Mouse (Mus musculus): Measurements from ENCODE around the gene Frem3.

Frem3 gene

DNA sequence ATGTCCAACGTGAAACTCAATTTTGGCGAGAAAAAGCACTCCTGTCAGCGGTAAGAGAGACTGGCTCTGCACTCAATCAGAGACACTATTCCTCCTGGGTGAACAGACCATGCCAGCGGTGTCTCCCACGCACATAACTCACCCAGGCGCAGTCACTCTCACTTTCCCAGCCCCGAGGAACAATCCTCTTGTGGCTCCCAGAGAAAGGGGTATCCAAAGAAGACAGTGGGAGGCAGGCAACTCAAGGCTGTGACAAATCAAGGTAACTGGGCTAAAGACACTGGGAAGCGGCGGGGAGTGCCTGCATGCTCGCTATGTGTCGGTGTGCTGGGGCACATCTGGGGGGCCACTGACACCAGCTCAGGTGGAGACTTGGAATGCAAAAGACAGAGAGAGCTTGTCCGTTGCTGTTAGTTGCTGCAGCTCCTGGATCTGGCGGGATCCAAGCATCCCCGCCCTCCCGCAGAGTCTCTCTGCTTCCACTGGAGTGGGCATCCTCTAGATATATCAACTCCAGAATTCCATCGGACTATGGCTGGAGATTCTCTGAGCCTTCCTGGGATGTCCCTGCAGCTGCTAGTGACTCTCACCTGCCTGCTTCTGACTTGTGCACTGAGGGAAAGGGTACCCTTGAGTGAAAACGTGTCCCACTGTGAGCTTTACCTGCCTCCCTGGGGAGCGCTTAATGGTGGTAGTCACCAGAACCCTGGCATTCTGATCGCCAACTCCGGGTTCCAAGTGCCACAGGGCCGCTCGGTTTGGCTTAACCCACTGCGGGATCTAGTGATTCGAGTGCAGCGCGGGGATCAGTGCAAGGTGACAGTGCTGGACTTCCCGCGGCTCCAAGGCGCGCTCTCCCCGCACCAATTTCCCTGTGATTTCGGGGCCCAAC, at the start of gene Frem3:
Gene Frem3 (plus strand): TSS at position 532 of the 892 bp plus-strand sequence.
- no peak for DNase-seq (ENCODE audit: low read depth, low spot score)

DNA sequence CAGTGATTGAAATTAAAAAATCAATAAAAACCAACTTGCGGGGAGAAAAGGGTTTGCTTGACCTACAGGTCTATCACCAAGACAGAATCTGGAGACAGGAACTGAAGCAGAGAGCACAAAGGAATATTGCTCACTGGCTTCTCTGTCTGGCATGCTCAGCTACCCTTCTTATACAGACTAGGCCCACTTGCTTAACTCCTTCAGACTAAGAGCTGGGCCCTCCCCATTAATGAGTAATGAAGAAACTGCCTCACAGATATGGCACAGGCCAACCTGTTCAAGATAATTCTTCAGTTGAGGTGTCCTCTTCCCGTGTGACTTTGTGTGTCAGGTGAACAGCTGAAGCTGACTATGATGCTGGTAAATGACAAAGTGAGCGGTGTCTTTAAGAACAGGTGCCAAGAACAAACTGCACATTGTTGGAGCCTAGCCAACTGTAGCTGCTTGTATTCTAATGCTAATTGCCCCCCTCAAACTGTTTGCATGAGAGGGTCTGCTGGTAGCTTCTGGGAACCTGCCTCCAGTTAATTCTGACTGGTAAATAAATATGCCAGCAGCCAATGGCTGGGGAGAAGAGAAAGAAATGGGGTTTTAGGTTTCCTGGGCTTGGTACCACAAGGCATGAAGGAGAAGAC, 46.6 kb upstream of the Frem3 start:
- DNase-seq (ENCODE audit: low read depth, low spot score) = no peak

DNA sequence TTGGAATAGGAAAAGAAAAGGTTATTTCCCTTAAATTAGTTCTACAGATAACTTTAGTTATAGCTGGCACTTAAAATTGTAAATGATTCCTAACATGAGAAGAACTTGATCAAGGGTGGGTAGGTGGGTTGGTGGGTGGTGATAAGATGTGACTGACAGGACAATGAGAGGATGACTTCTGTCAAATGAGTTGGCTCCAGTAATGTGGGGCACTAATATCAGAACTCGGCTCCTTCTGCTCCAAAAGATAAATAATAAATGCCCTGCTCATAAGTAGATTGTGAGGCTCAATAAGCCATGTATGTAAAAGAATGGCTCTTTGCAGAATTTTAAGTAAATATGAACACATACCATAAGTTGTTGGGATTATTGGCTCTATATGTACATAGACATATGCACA, 43.4 kb upstream of the Frem3 start:
- DNase-seq (ENCODE audit: low read depth, low spot score) = no peak

DNA sequence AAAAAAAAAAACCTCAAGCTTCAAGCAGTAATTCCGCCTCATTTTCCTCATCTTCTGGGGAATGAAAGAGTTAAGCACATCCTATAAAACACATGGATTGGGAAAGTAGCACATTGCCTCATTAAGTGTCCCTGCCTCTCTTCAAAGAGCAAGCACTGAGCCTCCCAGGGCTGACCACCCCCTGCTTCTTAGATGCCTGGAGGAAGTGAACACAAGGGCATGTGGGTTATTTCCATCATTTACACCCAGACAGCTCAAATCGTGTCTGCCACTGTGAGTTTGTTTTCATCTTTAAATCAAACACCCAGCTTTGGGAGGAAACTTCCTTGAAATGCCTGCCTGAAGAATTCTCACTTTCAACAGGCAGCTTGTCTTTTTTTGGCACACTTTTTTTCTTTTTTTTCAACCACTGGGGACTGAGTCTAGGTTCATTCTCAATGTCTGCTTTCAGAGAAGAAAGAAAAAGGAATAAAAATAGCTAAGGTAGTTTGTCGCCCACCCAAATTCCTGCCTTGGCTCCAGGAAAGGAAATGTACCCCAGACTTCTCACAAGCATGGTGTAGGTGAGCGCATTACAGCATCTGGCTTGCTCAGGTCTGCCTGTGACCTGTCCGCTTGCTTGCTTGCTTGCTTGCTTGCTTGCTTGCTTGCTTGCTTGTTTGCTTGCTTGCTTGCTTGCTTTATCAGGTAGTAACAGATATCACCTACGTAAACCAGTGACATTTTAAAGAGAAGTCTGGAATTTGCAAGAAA, 42.5 kb upstream of the Frem3 start:
- no peak for DNase-seq (ENCODE audit: low read depth, low spot score)

DNA sequence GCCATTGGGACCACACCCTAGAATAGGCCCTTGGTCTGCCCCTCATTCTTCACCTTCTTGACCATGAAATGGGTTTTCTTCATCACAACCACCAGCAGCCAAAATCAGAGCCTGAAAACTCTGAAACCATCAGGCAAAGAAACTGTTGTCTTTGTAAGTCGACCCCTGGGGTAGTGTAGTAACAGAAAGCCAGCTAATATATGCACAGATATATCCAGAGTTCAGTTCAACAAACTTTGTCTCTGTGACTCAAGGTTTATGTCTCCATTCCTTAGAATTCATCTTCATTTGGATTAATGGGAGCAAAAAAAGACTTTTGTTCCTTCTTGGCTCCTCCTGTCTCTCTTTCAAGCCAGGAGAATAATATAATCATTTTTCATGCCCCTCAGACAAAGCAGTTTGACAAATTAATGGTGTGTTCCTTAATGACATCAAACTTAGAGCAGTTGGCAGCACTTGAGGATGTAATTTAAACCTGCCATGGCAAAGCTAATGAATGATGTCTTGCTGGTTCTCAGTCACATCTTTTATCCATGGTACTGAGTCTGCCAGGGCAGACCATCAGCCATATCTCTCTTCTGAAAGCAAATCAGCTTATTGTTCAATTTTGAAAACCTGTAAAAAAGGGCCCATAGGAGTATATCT, 38.3 kb upstream of the Frem3 start:
- no peak for DNase-seq (ENCODE audit: low read depth, low spot score)

DNA sequence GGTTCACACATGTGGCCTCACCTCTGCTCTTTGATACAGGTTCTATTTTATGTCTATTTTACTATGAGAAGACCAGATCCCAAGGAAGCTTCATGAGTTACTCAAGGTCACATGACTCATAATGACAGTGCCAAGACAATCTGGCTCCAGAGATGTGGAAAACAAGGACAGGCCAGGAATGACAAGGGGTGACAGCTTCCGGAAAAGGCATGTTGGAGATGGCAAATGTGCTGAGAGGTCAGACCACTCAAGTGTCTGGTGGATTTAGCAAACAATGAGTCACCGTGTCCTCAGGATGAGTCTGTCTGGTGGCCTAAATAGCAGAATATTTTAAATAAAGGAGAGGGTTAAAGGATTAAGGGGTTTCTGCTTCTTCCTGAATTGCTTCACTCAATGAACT, 33.8 kb upstream of the Frem3 start:
- no peak for DNase-seq (ENCODE audit: low read depth, low spot score)

DNA sequence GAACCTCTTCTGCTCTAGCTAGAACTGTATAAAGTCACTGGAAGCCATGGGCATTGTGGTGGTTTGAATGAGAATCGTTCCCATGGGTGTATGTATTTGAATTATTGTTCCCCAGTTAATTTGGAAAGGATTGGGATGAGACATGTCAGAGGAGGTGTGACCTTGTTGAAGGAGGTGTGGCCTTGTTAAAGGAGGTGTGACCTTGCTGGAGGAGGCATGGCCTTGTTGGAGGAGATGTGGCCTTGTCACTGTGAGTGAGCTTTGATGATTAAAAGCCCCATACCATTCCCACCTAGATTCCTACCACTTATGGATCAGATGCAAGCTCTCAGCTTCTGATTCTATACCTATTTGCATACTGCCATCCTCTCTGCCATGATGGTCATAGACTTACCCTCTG, 31.8 kb upstream of the Frem3 start:
- no peak for DNase-seq (ENCODE audit: low read depth, low spot score)

DNA sequence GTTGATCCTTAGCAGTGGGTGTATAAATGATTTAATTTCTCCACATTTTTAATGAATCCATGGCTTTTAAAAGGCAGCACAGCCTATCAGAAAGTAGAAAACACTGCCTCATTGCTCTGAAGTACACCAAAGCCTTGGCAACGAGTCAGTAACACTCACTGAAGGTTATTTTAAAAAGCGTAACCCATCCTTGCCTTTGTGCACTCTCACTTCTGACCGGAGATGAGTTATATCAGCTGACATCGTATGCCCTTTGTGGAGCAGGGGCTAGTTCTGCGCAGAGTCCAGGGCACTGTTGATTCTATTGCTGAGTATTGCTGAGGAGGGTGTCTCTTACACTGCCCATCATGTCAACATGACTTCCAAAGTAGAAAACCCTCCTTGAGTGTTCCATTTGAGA, 18.3 kb upstream of the Frem3 start:
- DNase-seq (ENCODE audit: low read depth, low spot score) = no peak

DNA sequence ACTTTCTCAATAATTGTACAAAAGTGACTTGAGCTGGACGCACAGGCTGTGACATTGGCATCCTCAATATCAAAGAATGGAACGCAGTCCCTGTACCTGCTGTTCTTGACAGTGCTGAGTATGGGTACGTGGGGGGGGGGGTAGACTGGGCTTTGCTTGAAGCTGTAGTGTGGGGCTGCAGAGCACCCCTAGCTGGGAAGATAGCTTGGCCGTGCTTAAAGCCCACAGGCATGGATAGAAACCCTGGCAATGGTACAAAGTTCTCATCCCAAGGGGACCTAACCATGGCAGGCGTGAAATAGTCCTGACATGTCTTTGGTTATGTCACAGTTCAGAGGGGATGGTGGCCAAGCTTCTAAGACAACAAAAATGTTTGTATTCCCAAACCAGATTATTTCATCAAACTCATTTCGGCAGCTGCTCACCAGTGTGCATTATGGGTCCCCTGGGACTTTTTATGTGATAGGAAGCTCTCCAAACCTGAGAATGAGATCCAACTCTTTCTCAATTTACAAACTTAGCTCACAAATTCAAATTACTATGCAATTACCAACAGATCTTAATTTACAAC, 10.2 kb upstream of the Frem3 start:
- DNase-seq (ENCODE audit: low read depth, low spot score) = no peak

DNA sequence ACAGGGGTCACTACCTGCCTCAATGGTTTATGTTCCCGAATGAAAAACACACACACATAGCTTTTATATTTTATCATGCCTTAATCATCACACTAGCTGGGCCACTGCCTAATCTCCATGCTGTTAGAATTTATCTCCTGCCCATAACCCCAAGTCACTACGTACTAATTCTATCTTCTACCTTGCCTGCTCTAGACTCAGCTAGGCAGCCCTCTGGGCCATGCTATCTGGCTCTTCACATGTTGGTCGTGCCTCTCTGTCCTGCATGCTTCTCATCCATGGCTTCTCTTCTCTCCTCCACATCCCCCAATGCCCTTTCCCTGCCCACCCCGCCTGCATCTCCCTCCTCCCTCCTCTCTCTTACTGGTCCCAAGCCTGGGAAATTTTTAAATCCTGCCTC, 9.0 kb upstream of the Frem3 start:
- DNase-seq (ENCODE audit: low read depth, low spot score) = no peak

DNA sequence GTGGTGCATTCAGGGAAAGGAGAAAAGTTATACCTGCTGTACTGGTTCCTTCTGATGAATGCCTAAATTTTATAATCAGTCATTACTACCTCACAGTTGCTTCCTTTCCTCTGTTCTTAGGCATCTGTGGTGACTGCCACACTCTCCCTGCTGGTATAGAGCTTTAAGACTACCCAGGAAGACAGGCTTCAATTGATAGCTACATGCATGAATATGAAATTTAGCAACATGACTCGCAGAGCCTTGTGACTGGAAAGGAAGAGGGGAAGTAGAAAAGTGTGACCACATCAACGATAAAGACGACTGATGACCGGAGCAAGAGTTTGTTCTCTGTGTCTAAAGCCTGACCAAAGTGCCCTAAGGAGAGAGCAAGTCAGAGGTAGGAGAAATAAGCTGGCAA, 3.8 kb upstream of the Frem3 start:
- DNase-seq (ENCODE audit: low read depth, low spot score) = no peak

DNA sequence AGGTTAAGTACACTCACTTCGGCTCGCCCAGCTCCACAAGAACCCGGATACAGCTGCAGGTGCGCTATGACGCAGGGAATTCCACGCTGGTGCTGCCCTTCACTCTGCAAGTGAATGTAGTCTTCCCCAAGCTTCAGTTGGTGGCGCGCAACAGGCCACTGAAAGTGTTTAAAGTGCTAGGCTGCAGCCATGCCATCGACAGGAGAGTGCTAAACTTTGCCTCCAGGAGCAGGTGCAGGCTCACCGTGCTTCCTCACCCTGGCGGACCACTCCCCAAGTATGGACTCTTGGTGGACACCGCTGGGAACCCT, 516 bp downstream of the Frem3 start:
- no peak for DNase-seq (ENCODE audit: low read depth, low spot score)

DNA sequence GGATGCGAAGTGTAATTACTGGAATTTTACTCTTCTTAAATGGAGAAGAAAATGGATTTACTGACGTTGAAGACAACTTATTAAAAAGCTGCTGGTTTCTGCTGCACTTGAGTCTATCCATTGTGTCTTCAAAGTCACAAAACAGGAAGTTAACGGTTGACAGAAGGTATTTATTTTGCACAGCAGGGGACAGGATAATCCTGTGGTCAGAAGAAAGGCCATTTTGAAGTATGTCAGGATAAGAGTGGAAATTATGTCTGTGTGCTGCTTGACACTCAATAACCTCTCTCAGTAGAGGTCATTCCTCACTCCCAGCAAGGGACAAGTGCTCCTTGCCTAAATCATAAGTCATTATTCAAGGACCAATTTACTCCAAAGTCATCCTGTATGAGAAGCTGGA, 8.9 kb downstream of the Frem3 start:
- no peak for DNase-seq (ENCODE audit: low read depth, low spot score)

DNA sequence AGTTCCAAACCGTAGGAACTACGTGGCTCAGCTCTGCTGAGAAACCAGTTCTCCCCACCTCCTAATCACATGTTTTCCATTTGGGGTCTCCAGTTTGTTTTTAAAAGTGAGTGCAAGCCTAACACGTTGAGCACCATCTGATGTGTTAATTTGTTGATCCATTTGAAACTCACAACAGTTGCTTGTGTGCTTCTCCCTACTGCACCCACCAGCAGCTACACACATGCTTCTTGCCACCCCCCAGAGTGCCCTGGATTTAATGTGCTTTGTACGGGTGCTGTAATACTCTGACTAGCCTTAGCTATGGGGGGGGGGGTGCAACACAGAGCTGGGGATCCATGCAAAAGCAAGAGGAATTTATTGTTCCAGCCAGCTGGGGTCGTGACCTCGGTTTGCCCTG, 36.5 kb downstream of the Frem3 start:
- DNase-seq (ENCODE audit: low read depth, low spot score) = no peak

DNA sequence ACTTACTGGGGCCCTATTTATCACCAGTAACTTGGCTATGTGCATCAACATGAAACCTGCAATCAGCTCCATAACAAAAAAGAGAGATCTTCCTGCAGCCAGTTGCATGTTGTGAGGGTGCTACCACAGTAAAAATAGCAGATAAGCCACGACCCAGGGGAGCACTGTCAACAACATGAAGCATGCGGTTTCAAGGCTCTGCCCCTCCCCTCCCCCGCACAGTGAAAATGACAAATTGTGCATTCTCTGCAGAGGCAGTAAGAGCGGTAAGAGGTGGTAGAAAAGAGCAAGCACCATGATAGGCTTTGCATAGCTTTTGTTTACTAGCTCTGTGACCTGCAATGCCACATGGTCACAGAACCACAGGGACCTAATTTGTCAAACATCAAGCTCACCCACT, 46.8 kb downstream of the Frem3 start:
- no peak for DNase-seq (ENCODE audit: low read depth, low spot score)

DNA sequence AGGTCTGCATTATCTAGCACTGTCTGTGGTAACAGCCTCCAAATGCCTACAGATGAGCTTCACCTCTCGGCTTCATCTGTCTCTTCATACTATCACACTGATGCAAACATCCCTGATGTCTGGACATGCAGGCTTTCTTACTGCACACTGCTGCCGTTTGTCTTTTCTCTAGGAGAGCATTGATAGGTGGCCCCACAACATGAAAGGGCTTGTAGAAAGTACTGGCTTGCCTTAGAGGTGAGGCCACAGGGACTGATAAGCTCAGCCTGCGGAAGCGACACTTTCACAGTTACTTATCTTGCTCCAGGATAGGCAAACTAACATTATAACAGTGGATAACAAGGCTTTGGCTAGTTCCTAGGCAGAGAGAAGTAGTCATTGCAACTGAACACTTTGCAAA, 50.2 kb downstream of the Frem3 start:
- DNase-seq (ENCODE audit: low read depth, low spot score) = no peak

DNA sequence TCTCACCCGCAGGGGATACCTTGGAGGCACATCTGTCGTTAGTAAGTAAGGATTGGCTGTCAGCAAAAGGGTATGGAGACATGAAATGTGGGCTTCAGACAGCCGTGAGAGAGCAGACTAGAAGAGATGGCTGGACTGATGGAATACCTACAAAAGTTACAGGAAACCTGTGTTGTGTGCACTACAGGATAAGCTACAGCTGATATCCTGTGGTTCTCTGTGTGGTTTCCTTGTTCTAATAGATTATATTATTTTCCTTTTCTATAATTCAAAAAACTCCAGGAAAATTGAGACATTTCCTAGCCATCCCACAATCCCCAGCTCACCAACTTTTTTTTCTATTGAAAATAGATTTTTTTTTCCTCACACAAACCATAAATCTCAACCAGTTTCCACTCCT, 52.6 kb downstream of the Frem3 start:
- no peak for DNase-seq (ENCODE audit: low read depth, low spot score)

DNA sequence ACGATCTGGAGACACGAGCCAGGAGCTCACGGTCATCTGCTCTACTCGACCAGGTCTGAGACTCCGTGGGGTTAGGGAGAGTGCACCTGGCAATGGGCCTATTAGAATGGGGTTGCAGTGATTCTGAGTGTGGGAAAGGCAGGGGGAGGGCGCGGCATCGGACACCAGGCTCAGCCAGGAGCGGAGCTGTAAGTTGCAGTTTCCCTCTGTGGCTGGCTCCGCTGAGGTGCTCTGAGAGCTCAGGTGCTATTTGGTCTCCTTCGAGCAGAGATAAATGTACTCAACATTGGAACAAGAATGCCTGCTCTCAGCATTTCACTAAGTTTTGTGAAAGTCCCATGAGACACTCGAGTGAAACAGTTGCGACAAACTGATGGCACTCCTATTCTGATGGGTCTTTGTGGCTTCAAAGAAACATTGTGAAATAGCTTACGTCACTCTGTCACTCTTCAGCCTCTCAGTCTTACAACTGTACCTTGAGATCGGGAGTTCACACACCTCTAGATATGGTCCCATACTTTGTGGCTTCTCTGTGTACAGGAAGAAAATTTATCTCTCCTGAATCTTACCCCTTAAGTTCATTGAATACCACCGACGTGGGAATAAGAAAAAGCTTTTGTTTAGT, 58.5 kb downstream of the Frem3 start:
- no peak for DNase-seq (ENCODE audit: low read depth, low spot score)

DNA sequence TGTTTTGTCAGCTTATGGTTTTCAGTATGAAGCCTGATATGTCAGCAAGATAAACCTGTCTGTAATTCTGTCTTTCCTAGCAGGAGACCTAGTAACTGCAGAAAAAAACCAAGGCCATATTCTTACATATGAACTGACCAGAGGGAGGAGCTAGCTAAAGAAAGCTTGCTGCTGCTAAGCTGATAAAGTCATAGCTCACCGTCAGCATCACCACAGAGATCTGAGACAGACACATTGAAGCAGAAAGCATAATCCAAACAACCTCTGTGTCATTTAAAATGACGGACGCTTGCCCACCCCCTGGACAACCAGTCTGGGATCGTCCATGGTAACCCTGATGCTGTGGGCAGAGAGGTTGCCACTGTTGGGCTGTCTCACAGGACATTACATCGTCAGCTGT, 71.7 kb downstream of the Frem3 start:
- no peak for DNase-seq (ENCODE audit: low read depth, low spot score)

DNA sequence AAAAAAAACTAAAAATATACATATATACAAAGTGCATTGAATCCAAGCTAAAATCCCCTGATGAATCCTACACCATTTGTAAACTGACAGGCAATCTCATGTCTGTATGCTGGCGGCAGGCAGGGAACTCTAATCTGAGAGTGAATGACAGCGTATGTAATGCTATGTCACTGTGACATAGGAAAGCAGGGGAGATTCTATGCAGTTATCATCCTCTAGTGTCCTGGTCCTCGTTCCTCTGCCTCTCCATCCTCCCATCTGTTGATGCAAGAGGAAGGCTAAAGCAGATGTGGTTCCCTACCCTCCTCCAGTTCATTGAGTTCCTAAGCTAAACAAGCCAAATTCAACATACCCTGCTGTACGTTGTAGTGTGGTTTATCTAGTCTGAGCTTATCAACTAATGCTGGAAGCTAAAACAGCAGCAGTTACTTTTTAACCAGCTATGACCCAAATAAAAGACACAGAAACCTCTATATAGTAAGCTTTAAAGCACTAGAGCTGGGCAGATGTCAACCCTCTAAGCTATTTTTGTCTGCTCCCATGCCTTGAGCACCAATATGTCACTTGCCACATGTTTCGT, 73.0 kb downstream of the Frem3 start:
- no peak for DNase-seq (ENCODE audit: low read depth, low spot score)

DNA sequence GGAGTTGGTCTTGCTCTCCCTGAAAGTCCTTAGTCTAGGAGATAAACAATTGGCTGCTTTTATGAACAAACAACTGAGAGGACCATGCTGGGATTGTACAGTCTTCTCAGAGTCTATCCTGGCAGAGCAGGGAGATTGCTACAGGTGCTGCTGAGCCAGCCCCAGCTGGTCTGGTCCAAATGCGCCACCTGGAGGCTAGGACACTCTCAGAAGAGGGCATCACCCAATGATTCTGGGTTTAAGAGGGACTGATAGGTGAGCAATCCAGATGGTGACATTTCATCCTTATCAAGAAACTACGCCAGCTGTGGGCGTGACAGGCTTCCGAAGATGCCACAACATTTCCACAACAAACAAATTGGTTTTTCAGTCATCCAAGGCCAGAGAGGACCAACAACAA, 77.3 kb downstream of the Frem3 start:
- DNase-seq (ENCODE audit: low read depth, low spot score) = peak; percentile 66
